Mouse (Mus musculus): ENCODE data around the gene Zdhhc19.

GRCm38 (mm10) chr16:32453102-32453501, 43.0 kb upstream of the Zdhhc19 start:
- TF ChIP-seq GATA1 (IDR thresholded peaks at IDR 0.05; ENCODE audit: borderline replicate concordance, low read length) (no peak), FLI1 (IDR thresholded peaks at IDR 0.05; ENCODE audit: low read length) (no peak)

All from megakaryocyte, embryonic 14.5 days (primary cell).